ENCODE assay signal across 34 mouse cellular contexts in genomic region chr13:7721558-7721957, GRCm38 (mm10).
"Had no signal": no experiment of that assay in that cellular context is flagged by ENCODE, and none has a peak within 500 bp of the region (broad histone marks: within the 10 kb centered on the region; RNA-seq: fewer than 3 reads in every experiment).

No protein-coding gene starts in this region.

- H3K9ac ChIP-seq: heart, embryonic 12.5 days; heart, embryonic 13.5 days; heart, embryonic 15.5 days; hindbrain, embryonic 12.5 days; hindbrain, embryonic 13.5 days; hindbrain, embryonic 14.5 days; hindbrain, embryonic 15.5 days; intestine, embryonic 15.5 days; kidney, embryonic 15.5 days had no signal

- H3K27ac ChIP-seq: heart, embryonic 13.5 days; heart, embryonic 15.5 days; hindbrain, embryonic 10.5 days; hindbrain, embryonic 12.5 days; hindbrain, embryonic 13.5 days; hindbrain, embryonic 14.5 days; hindbrain, embryonic 15.5 days; hindbrain, postnatal 0 days; intestine, embryonic 15.5 days; kidney, embryonic 15.5 days; kidney, postnatal 0 days; layer of hippocampus, adult 2 months; left cerebral cortex, adult 2 months had no signal

- H3K4me3 ChIP-seq: heart, embryonic 12.5 days; heart, embryonic 13.5 days; heart, embryonic 15.5 days; hindbrain, embryonic 10.5 days; hindbrain, embryonic 12.5 days; hindbrain, embryonic 13.5 days; hindbrain, embryonic 15.5 days; intestine, embryonic 15.5 days; kidney, embryonic 15.5 days; layer of hippocampus, adult 2 months; left cerebral cortex, adult 2 months had no signal

- H3K4me2 ChIP-seq: heart, embryonic 12.5 days; heart, embryonic 13.5 days; heart, embryonic 15.5 days; hindbrain, embryonic 12.5 days; hindbrain, embryonic 13.5 days; hindbrain, embryonic 14.5 days; hindbrain, embryonic 15.5 days; intestine, embryonic 15.5 days; kidney, embryonic 15.5 days had no signal

- H3K36me3 ChIP-seq: heart, embryonic 12.5 days; heart, embryonic 13.5 days; heart, embryonic 15.5 days; hindbrain, embryonic 10.5 days; hindbrain, embryonic 12.5 days; hindbrain, embryonic 13.5 days; hindbrain, embryonic 15.5 days; intestine, embryonic 15.5 days; kidney, embryonic 15.5 days had no signal

- H3K9me3 ChIP-seq: heart, embryonic 12.5 days; heart, embryonic 13.5 days; heart, embryonic 15.5 days; hindbrain, embryonic 10.5 days; hindbrain, embryonic 12.5 days; hindbrain, embryonic 13.5 days; hindbrain, embryonic 15.5 days; intestine, embryonic 15.5 days; kidney, embryonic 15.5 days had no signal

- DNase-seq: heart, postnatal 10 days; heart, postnatal 14 days; heart, postnatal 36 days; heart, postnatal 4 days; kidney, adult 11 months; kidney, adult 18-20 months; kidney, adult 2 months; kidney, adult 8-10 months; kidney, adult 9 months; kidney, postnatal 10 days; kidney, postnatal 14 days; kidney, postnatal 25 days; kidney, postnatal 36 days; kidney, postnatal 4 days; layer of hippocampus, adult 9-11 months; layer of hippocampus, postnatal 36 days had no signal

- H3K4me1 ChIP-seq: heart, embryonic 12.5 days; heart, embryonic 13.5 days; heart, embryonic 15.5 days; hindbrain, embryonic 10.5 days; hindbrain, embryonic 12.5 days; hindbrain, embryonic 13.5 days; hindbrain, embryonic 15.5 days; intestine, embryonic 15.5 days; kidney, embryonic 15.5 days had no signal

- ATAC-seq: hindbrain, embryonic 16.5 days; hindbrain, postnatal 0 days; inflammation-experienced regulatory T-cells, adult 6 months; intestine, embryonic 15.5 days; intestine, embryonic 16.5 days; intestine, postnatal 0 days had no signal

- H3K27me3 ChIP-seq: heart, embryonic 12.5 days; heart, embryonic 13.5 days; heart, embryonic 15.5 days; hindbrain, embryonic 12.5 days; hindbrain, embryonic 13.5 days; hindbrain, embryonic 15.5 days; intestine, embryonic 15.5 days; kidney, embryonic 15.5 days had no signal
